Mouse (Mus musculus) cerebellum, adult 2 months (tissue): ENCODE measurements around the gene Capn11.

ENCODE experiments used
- CTCF ChIP-seq: fragments of 200-500 bp; IDR thresholded peaks from 2 replicates; pipeline ENCODE4 v1.5.1; 2011; ENCODE audit warnings: low read depth, mild to moderate bottlenecking, control low read depth, low read length, moderate library complexity, borderline replicate concordance; ENCODE audit not compliant: insufficient read depth
- POLR2A ChIP-seq: fragments of 200-500 bp; IDR thresholded peaks from 2 replicates; pipeline ENCODE4 v1.6.1; 2011; ENCODE audit warnings: low read length, control low read depth, borderline replicate concordance; ENCODE audit not compliant: insufficient read depth

DNA sequence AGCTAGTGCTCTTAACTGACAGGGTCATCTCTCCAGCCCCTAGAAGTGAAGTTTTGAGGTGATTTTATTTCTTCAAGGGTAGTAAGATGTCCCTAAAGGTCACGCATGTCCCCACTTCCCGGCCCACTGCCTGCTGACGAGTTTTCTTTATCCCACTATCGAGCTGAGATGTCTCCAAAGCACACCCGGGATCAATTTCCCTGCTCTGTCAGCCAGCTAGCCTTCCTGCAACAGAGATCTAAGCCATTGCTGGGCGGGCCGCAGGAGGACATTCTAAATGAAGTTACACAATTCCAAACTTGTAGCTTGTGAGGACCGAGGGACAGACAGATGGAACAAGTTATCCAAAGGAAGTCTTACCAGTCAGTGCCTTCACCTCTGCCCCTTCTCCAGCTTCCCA lies 58.9 kb downstream of the Capn11 start:
- TF ChIP-seq CTCF (no peak), POLR2A (no peak)
